In the genomic region with DNA sequence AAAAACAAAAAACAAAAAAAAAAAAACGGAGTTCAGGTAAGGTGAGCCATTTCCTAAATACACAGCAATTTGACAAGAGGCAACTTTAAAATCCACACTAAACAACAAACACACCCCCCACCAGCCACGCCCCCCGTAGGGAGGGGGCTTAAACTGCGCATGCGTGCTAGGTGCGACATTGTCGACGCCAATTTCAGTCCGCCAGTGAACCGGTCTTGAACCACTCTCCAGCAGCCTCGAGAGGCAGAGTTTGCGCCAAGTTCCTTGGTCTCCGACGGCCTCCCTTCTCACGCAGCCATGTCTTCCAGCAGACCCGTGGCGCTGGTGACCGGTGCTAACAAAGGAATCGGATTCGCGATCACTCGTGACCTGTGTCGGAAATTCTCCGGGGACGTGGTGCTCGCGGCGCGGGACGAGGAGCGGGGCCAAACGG, we compare ENCODE assay signal across 8 mouse cellular contexts. TPM values are rescaled to one million over a fixed set of nuclear protein-coding genes. Genes with fewer than 3 reads are reported as not detected.
DNase-seq lines count a peak whose midpoint lies in the region; ATAC-seq and TF ChIP-seq lines count a peak whose summit lies in the region.

No protein-coding gene starts in this region.

- no peak for TF ChIP-seq CTCF in cortical plate, adult 2 months (IDR thresholded peaks at IDR 0.05; ENCODE audit: extremely low read depth, insufficient read depth, low read length)

- intact Hi-C loops in left cerebral cortex, postnatal 10 days (cut with DNase I) = no loop called here

- peak; percentile 82 for DNase-seq in gastrocnemius, postnatal 10 days
- DNase-seq in induced T-regulatory cell, adult 2 months (ENCODE audit: low read depth) = peak; percentile 95
- peak; percentile 75 to 87 for DNase-seq in left cerebral cortex, postnatal 10 days (ENCODE audit: extremely low spot score in 1 of 2, low spot score in 2 of 2)
- peak; percentile 83 to 89 for DNase-seq in right cerebral cortex, postnatal 10 days (ENCODE audit: low spot score in 2 of 2)
- peak; percentile 86 for DNase-seq in urinary bladder, postnatal 14 days (ENCODE audit: low spot score)

- peak overlapping the region; percentile 76 for H3K4me3 ChIP-seq in cortical plate, adult 2 months (ENCODE audit: insufficient read depth, low read length)

- ATAC-seq in activated CD4-positive, CD25-positive, alpha-beta regulatory T cell, adult 4 months = peak; percentile 60
- peak; percentile 63 for ATAC-seq in megakaryocyte progenitor cell, adult 5-6 weeks (replicated peaks; ENCODE audit: poor library complexity)

- H3K27ac ChIP-seq in cortical plate, adult 2 months (ENCODE audit: insufficient read depth, low read length) = no peak overlapping the region

- H3K4me1 ChIP-seq in cortical plate, adult 2 months (ENCODE audit: control insufficient read depth, insufficient read depth, low read length) = no peaks in the 10 kb centered on the region; the same call in 1 of the 2 replicates

- TF ChIP-seq POLR2A in cortical plate, adult 2 months (IDR thresholded peaks at IDR 0.05; ENCODE audit: extremely low read depth, insufficient read depth, low read length) = peak; percentile 97

RNA-seq across cellular contexts. Expression of gene Cbr1, which starts 2.0 kb away (rescaled TPM):
- 10 to 100 TPM; 36.4 to 44.7 TPM for polyA plus RNA-seq in activated CD4-positive, CD25-positive, alpha-beta regulatory T cell, adult 4 months (2017; shearing (Covaris generic))
- 121 and 132 TPM in 2 replicates for polyA plus RNA-seq in cortical plate, adult 2 months (2012; rRNA removed)
- 10 to 100 TPM; 20.4 to 22.7 TPM for total RNA-seq in gastrocnemius, postnatal 10 days (2021)
- total RNA-seq in left cerebral cortex, postnatal 10 days (2021) = 10 to 100 TPM; 61.2 to 63.3 TPM
- 20.7 and 27.4 TPM in 2 replicates for total RNA-seq in megakaryocyte progenitor cell, adult 5-6 weeks (2015)
- 15.2 and 16.7 TPM in 2 replicates for total RNA-seq in megakaryocyte progenitor cell, adult 5-6 weeks (2017)

RNA-seq across cellular contexts. Expression of gene Setd4, which starts 3.8 kb away (rescaled TPM):
- 10 to 100 TPM; 28.0 to 42.8 TPM for polyA plus RNA-seq in activated CD4-positive, CD25-positive, alpha-beta regulatory T cell, adult 4 months (2017; shearing (Covaris generic))
- polyA plus RNA-seq in cortical plate, adult 2 months (2012; rRNA removed) = 20.4 and 24.0 TPM in 2 replicates
- total RNA-seq in gastrocnemius, postnatal 10 days (2021) = 1 to 10 TPM; 1.7 to 3.2 TPM
- 10 to 100 TPM; 10.8 to 11.0 TPM for total RNA-seq in left cerebral cortex, postnatal 10 days (2021)
- total RNA-seq in megakaryocyte progenitor cell, adult 5-6 weeks (2015) = 6.8 and 8.0 TPM in 2 replicates
- total RNA-seq in megakaryocyte progenitor cell, adult 5-6 weeks (2017) = 2.4 and 7.6 TPM in 2 replicates

RNA-seq across cellular contexts. Expression of gene Gm5678, which starts 20.2 kb away (rescaled TPM):
- under 1 TPM in 1 of 2 experiments, not detected in 1; 0.78 TPM for polyA plus RNA-seq in activated CD4-positive, CD25-positive, alpha-beta regulatory T cell, adult 4 months (2017; shearing (Covaris generic))
- 0.36 and 0.79 TPM in 2 replicates for polyA plus RNA-seq in cortical plate, adult 2 months (2012; rRNA removed)
- 1 to 10 TPM; 1.3 to 1.8 TPM for total RNA-seq in gastrocnemius, postnatal 10 days (2021)
- total RNA-seq in left cerebral cortex, postnatal 10 days (2021) = 1 to 10 TPM; 1.9 to 2.5 TPM
- not detected in 2 replicates for total RNA-seq in megakaryocyte progenitor cell, adult 5-6 weeks (2015)
- not detected in 2 replicates for total RNA-seq in megakaryocyte progenitor cell, adult 5-6 weeks (2017)
